Mouse (Mus musculus) liver (tissue): ENCODE data around the gene Ldha.
"Not testable (repeated sequence)": the region's sequence is repeated elsewhere in the genome, so short reads cannot be mapped to it uniquely, and the experiment has no call there.

Experiments
- DNase-seq: peaks from one replicate; pipeline ENCODE4 v3.0.0-alpha.2; 2020; ENCODE audit warnings: mixed read lengths

The Ldha gene

DNA sequence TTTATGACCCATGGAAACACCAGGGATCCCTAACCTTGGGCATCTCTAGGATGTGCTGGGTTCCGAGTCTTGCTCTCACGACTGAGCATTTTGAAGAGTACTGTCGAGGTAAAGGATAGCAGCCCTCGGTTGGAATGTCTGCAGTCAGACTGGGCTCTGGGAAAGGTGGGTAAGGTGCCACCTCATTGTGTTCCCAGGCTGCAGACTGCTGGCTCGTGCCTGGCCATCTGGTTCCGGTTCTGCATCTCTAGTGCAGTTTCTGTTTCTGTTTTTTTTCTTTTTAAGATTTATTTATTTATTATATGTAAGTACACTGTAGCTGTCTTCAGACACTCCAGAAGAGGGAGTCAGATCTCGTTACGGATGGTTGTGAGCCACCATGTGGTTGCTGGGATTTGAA is 40.7 kb downstream of the Ldha start:
- DNase-seq = not testable (repeated sequence)

DNA sequence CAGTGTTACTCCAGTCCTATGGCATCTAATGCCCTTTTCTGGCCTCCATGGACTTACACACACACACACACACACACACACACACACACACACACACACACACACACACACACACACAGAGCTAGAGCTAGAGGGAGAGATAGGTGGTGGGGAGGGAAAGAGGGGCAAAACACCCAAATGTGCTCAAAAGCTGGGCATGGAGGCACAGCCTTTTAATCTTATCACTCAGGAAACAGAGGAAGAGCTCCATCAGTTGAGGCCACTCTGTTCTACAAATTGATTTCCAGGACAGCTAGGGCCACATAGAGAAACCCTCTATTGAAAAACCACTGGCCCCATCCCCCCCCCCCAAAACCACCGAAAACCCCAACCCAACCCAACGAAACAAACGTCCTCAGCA is 42.0 kb downstream of the Ldha start:
- peak; percentile 10 for DNase-seq

DNA sequence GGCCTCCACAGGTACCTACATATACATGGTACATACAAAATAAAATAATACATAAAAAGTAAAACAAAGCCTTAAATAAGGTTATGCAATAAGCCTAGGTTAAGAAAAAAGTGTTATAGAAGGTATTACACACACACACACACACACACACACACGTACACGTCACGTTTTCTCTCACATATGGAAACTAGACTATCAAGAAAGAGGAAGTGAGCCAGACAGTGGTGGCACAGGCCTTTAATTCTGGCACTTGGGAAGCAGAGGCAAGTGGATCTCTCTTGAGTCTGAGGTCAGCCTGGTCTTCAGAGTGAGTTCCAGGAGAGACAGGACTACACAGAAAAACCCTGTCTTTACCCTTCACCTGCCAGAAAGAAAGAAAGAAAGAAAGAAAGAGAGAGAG is 54.2 kb downstream of the Ldha start:
- DNase-seq = no peak

DNA sequence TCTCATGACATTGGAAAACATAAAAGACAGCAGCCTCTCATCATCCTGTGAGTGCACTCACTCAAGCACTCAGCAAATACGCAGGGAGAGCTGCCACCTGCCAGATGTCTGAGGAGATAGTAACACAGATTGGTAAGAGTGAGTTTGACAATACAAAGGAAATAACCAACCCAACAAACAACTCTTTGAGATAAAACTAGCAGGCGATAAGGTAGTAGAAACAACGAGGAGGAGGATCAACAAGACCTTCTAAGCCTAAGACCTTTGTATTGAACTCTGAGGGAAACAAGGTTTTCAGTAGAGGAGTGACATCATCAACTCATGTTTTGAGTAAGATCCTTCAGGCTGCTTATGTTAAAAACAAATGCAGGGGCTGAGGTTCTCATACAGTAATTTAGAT is 58.1 kb downstream of the Ldha start:
- no peak for DNase-seq
